Mouse (Mus musculus) bone marrow macrophage, adult 2 months (primary cell): ENCODE data around the gene Sdhc.

Experiments
- CTCF ChIP-seq: IDR thresholded peaks from 2 replicates; pipeline ENCODE4 v1.5.1; 2012; ENCODE audit warnings: low read depth, mild to moderate bottlenecking, low read length, moderate library complexity
- POLR2A ChIP-seq: IDR thresholded peaks from 2 replicates; pipeline ENCODE4 v1.6.1; 2012; ENCODE audit warnings: mild to moderate bottlenecking, low read depth, low read length, borderline replicate concordance

- TF ChIP-seq CTCF (no peak), POLR2A (no peak)
These were observed 15.4 kb upstream of the Sdhc start for GRCm38 (mm10) chr1:171165629-171166345.
